Mouse (Mus musculus) forebrain, embryonic 14.5 days (tissue): ENCODE measurements around the gene Gstt1. TPM values are rescaled to one million over a fixed set of nuclear protein-coding genes. Genes with fewer than 3 reads are reported as not detected.

Source experiments
- ATAC-seq: fragments of 200-750 bp; cut with Nextera tagmentation; 2 replicates; pipeline ENCODE4 v1.8.0; 2017; ENCODE audit warnings: mild to moderate bottlenecking, moderate library complexity
- DNase-seq: peaks from one replicate; pipeline ENCODE4 v3.0.0-alpha.2; 2015; ENCODE audit warnings: low spot score
- H3K27ac ChIP-seq: fragments of 300-500 bp; sonication (generic); 2 replicates; pipeline ENCODE4 v1.5.1; 2014; ENCODE audit warnings: low read depth, mild to moderate bottlenecking, control low read depth, low read length, moderate library complexity
- H3K27me3 ChIP-seq: fragments of 300-500 bp; sonication (generic); replicated peaks from 2 replicates; pipeline ENCODE4 v1.6.1; 2014; ENCODE audit warnings: low read length, control low read depth, mixed read lengths; ENCODE audit not compliant: control insufficient read depth, insufficient read depth
- H3K36me3 ChIP-seq: fragments of 300-500 bp; sonication (generic); 2 replicates; pipeline ENCODE4 v1.6.1; 2014; ENCODE audit warnings: low read length, control low read depth; ENCODE audit not compliant: control insufficient read depth, insufficient read depth
- H3K4me1 ChIP-seq: fragments of 300-500 bp; sonication (generic); 2 replicates; pipeline ENCODE4 v1.6.1; 2014; ENCODE audit warnings: antibody characterized with exemption, low read length, control low read depth; ENCODE audit not compliant: control insufficient read depth, insufficient read depth
- H3K4me2 ChIP-seq: fragments of 300-500 bp; sonication (generic); 2 replicates; pipeline ENCODE4 v1.6.1; 2014; ENCODE audit warnings: mild to moderate bottlenecking, control low read depth, low read length
- H3K4me3 ChIP-seq: fragments of 300-500 bp; sonication (generic); 2 replicates; pipeline ENCODE4 v1.5.1; 2014; ENCODE audit warnings: low read depth, low read length, control low read depth
- H3K9ac ChIP-seq: fragments of 300-500 bp; sonication (generic); 2 replicates; pipeline ENCODE4 v1.6.1; 2014; ENCODE audit warnings: mild to moderate bottlenecking, low read length, control low read depth, moderate library complexity
- H3K9me3 ChIP-seq: fragments of 300-500 bp; sonication (generic); replicated peaks from 2 replicates; pipeline ENCODE4 v1.6.1; 2016; ENCODE audit warnings: low read length, control low read depth, mixed read lengths; ENCODE audit not compliant: control insufficient read depth
- WGBS: fragments of 180-500 bp; shearing (Covaris S2); extraction: QIAGEN DNeasy Blood & Tissue Kit; methylation state at CpG from one replicate; pipeline ENCODE4 v1.1.7; 2014; 5-methylcytosine and 5-hydroxymethylcytosine counted together
- polyA plus RNA-seq: library from polyadenylated mRNA; unstranded; fragments of >200 nt; fragmentation: Nextera tagmentation; extraction: Ambion mirVana; gene quantifications from 2 replicates; pipeline ENCODE4 v1.2.1, GENCODE M21; 2014

The Gstt1 gene
- polyA plus RNA-seq, 1 experiment from 2014 or later, result 11.5 TPM

DNA sequence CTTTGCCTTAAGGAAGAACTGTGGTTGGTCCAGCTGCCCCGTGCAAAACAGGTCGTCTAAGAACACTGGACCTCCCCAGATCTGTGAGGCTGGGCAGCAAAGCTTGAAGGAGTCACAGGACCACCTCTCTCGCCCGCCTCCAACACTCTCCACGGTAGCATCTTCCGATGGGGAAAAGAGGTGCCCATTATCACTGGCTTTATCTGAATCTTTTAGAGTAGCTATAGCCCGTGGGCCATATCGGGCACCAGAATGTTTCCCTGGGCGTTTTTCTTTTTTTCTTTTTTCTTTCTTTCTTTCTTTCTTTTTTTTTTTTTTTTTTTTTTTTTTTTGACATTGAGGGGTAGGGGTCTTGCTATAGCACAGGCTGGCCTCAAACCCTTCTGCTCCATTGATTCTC lies 36.3 kb upstream of the Gstt1 start:
- ATAC-seq (no peak), DNase-seq (no peak)
- Histone ChIP-seq H3K4me2 (peak overlapping the region; percentile 56), H3K36me3 (no peaks in the 10 kb centered on the region), H3K27ac (no peak overlapping the region), H3K4me3 (peak overlapping the region; percentile 29), H3K4me1 (peaks cover 9% of the 10 kb centered on the region; the same call in 1 of the 2 replicates), H3K9me3 (no peaks in the 10 kb centered on the region), H3K9ac (peak overlapping the region; percentile 49; the same call in 1 of the 2 replicates), H3K27me3 (no peaks in the 10 kb centered on the region; the same call in 1 of the 2 replicates)
- WGBS, result 11% methylated on average over 9 of the region's 9 CpGs

DNA sequence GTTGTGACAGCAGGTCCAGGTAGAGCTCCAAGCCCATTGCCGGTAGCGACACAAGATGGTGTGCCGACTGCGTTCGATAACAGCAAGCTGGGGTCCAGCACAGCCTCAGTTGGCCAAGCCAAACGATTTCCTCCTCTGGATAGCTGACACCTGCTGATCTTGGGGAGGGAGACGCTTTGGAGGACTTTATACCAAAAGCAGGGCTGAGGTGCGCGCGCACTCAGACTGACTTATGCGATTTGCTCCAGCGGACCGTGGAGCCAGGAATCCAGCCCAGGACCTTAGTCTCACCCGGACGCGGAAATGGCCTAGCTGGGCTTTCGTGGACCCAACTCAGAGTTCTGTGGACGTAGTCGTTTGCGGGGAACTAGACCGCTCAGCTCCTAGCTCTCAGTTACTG lies 35.9 kb upstream of the Gstt1 start:
- Histone ChIP-seq H3K9ac (peak overlapping the region; percentile 49; the same call in 1 of the 2 replicates), H3K9me3 (no peaks in the 10 kb centered on the region), H3K27me3 (no peaks in the 10 kb centered on the region; the same call in 1 of the 2 replicates), H3K4me3 (peak overlapping the region; percentile 29), H3K36me3 (no peaks in the 10 kb centered on the region), H3K4me2 (peak overlapping the region; percentile 56), H3K4me1 (peaks cover 9% of the 10 kb centered on the region; the same call in 1 of the 2 replicates), H3K27ac (no peak overlapping the region)
- WGBS, result 2% methylated on average over 21 of the region's 21 CpGs
- DNase-seq (peak; percentile 65), ATAC-seq (no peak)

DNA sequence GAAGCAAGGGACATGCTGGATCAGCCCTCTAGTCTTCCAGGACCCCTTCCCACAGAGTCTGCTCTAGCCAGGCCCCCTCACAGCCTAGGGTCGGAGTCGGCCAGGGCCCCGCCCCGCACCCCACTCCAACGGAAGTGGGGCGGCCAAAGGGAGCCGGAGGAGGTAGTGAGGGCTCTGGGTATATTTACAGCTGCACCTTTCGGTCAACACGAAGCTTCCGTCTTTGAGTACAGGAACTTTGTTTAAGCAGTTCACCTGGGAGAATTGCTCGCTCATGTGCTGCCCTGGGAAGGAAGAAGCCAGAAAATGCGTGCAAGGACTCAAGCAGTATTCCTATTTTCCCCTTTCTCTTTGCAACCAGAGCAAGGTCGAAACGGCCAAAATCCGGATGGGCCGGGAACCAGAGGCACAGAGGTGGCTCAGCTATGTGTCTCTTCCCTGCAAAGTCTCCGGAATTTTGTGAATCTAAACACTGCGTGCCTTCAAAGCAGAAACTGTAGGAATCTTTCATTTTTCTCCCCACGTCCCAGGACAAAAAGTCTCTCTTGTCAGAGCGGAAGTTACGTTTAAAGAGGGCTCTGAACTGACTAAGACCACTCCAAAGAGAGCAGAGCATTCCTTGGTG lies 35.2 kb upstream of the Gstt1 start:
- Histone ChIP-seq H3K4me1 (peaks cover 9% of the 10 kb centered on the region; the same call in 1 of the 2 replicates), H3K36me3 (no peaks in the 10 kb centered on the region), H3K4me2 (peak overlapping the region; percentile 56), H3K9me3 (no peaks in the 10 kb centered on the region), H3K4me3 (peak overlapping the region; percentile 29; the same call in 1 of the 2 replicates), H3K27ac (no peak overlapping the region), H3K27me3 (no peaks in the 10 kb centered on the region; the same call in 1 of the 2 replicates), H3K9ac (no peak overlapping the region)
- DNase-seq (no peak), ATAC-seq (no peak)
- 25% methylated on average over 21 of the region's 21 CpGs for WGBS

DNA sequence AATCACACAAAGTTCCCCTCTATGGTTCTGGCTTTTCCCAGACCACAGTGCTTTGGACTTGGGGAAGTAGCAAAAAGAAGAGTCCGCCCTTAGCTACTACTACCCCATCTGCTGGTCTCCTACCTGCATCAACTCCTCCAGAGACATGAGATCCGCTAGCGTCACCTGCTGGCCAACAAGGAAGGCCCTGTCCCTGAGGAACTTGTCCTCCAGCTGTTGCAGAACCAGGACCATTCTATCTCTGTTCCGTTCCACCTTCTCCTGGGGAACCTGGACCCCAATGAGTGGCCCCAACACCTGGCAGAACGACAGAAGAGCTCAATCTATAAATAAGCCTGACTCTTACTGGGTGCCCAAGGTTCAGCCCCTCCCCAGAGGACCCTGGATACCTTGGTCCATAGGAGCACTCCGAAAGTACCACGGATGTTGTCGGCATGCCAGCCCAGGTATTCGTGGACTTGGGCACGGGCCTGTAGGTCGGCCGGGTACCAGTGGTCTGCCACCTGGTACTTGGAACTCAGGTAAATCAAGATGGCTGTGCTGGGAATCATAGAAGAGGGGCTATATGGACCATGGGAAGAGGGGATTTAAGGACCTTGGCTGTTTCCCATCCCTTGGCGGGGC lies 34.0 kb upstream of the Gstt1 start:
- no peak overlapping the region for H3K4me2 ChIP-seq
- no peaks in the 10 kb centered on the region for H3K36me3 ChIP-seq
- DNase-seq (no peak), ATAC-seq (no peak)
- no peak overlapping the region for H3K27ac ChIP-seq
- H3K4me1 ChIP-seq, result peaks cover 4% of the 10 kb centered on the region; the same call in 1 of the 2 replicates
- H3K9me3 ChIP-seq, result no peaks in the 10 kb centered on the region
- WGBS, result 72% methylated on average over 13 of the region's 13 CpGs
- H3K9ac ChIP-seq, result no peak overlapping the region
- H3K4me3 ChIP-seq, result no peak overlapping the region
- no peaks in the 10 kb centered on the region; the same call in 1 of the 2 replicates for H3K27me3 ChIP-seq

DNA sequence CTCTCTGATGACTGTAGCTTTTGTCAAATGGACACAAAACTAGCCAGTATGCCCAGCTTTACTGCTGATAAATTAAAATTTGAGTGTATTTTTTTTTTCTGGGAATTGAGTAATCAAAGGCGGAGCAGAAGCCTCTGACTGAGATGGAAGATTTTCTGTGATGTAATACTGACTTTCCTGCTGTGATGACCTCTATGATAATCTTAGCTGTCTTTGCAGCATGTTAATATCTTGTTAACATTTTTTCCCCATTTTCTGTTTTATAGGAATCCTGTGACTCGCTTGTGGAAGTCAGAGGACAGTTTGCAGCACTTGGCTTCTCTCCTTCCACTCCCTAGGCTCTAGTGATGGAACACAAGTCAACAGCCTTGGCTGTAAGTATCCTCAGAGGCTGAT lies 31.9 kb upstream of the Gstt1 start:
- Histone ChIP-seq H3K27ac (no peak overlapping the region), H3K36me3 (no peaks in the 10 kb centered on the region), H3K4me2 (no peak overlapping the region), H3K27me3 (no peaks in the 10 kb centered on the region; the same call in 1 of the 2 replicates), H3K9me3 (no peaks in the 10 kb centered on the region), H3K4me3 (no peak overlapping the region), H3K4me1 (peaks cover 4% of the 10 kb centered on the region; the same call in 1 of the 2 replicates), H3K9ac (no peak overlapping the region)
- no peak for ATAC-seq
- WGBS, result 95% methylated on average over 2 of the region's 2 CpGs
- no peak for DNase-seq

DNA sequence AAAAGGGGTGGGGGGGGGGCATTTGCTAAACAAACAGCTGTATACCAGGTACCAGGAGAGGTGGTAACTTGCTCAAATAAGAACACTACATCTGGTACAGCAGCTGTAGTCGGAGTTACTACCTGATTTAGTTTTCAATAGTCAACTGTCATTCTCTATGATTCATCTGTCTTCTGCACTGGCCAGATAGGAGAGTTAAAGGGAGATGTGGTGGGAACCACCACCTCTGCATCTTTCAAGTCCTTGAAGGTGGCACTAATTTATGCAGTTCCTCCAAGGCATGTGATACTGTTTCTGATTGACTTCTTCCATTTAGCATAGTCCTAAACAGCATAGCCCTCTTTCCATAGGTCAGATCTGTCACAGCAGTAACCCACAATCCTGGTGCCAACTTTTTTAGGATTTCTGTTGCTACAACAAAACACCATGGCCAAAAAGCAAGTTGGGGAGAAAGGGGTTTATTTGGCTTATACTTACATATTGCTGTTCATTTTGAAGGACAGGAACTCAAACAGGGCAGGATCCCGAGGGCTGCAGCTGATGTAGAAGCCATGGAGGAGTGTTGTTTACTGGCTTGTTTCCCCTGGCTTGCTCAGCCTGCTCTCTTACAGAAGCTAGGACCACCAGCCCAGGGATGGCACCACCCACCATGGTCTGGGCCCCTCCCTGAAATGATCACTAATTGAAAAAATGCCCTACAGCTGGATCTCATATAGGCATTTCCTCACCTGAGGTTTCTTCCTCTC lies 31.3 kb upstream of the Gstt1 start:
- no peak for DNase-seq
- peaks cover 4% of the 10 kb centered on the region; the same call in 1 of the 2 replicates for H3K4me1 ChIP-seq
- whole genome bisulfite sequencing, result 88% methylated on average over 2 of the region's 2 CpGs
- H3K9ac ChIP-seq, result no peak overlapping the region
- H3K9me3 ChIP-seq, result no peaks in the 10 kb centered on the region
- no peak overlapping the region for H3K4me2 ChIP-seq
- H3K27ac ChIP-seq, result no peak overlapping the region
- H3K27me3 ChIP-seq, result no peaks in the 10 kb centered on the region; the same call in 1 of the 2 replicates
- ATAC-seq, result no peak
- H3K36me3 ChIP-seq, result no peaks in the 10 kb centered on the region
- H3K4me3 ChIP-seq, result no peak overlapping the region

DNA sequence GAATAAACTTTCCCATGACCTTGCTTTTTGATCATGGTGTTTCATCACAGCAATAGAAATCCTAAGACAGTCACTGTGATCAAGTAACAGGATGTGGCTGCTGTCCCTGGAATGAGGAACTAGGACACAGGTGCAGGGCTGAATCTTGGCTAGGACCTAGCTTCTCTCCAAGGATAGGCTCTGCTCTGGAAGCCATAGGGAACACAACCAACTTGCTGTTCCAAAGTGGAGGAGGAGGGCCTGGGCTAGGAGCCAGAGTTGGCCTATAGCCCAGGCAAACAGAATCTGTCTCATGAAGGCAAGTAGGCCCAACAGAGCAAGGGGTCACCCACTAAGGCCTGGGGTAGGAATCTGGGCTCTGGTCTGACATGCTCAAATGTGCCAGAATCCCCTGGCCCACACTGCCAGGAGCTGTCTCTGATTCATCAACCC lies 30.1 kb upstream of the Gstt1 start:
- no peaks in the 10 kb centered on the region for H3K36me3 ChIP-seq
- H3K9ac ChIP-seq, result no peak overlapping the region
- H3K4me3 ChIP-seq, result no peak overlapping the region
- H3K27me3 ChIP-seq, result no peaks in the 10 kb centered on the region; the same call in 1 of the 2 replicates
- H3K4me2 ChIP-seq, result no peak overlapping the region
- H3K27ac ChIP-seq, result no peak overlapping the region
- peak; percentile 52 for DNase-seq
- peak; percentile 37; the same call in 1 of the 2 replicates for ATAC-seq
- H3K9me3 ChIP-seq, result no peaks in the 10 kb centered on the region
- H3K4me1 ChIP-seq, result no peaks in the 10 kb centered on the region

DNA sequence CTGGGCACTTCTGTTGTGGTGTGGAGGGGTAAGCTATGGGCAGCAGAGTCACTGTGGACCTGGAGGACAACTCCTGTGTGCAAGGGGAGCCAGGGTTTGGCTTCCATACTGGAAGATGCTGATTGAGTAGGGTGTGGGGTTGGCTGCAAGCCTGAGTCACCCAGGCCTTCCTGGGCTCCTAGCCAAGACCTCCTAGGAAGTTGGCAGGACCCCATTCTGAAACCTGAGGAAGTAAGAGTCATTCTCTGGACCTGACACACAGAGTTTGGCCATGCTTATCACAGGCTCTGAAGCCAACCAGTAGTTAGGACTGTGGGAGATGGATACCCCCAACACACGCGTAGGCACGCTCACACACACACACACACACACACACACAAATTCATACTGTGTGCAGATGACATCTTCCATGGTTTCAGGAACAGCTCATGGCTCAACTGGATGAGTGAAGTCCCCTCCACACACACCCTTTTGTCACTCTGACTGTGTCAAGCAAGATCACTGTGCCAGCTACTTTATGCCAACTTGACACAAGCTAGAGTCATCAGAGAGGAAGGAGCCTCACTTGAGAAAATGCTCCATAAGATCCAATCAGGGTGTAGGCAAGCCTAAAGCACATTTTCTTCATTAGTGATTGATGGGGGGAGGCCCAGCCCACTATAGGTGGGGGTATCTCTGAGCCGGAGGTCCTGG lies 29.4 kb upstream of the Gstt1 start:
- Histone ChIP-seq H3K27me3 (no peaks in the 10 kb centered on the region; the same call in 1 of the 2 replicates), H3K4me1 (no peaks in the 10 kb centered on the region), H3K36me3 (no peaks in the 10 kb centered on the region), H3K4me2 (no peak overlapping the region), H3K9me3 (no peaks in the 10 kb centered on the region), H3K27ac (no peak overlapping the region), H3K9ac (no peak overlapping the region), H3K4me3 (no peak overlapping the region)
- DNase-seq (no peak), ATAC-seq (no peak)
- WGBS, result 95% methylated on average over 4 of the region's 4 CpGs
